Mouse (Mus musculus): Measurements from ENCODE around the gene Xrn1. TPM values are rescaled to one million over a fixed set of nuclear protein-coding genes. Genes with fewer than 3 reads are reported as not detected.

Xrn1 gene
- polyA plus RNA-seq, 1 experiment from 2014 or later: 20.7 TPM

Other genes with a start within 250 kb of the Xrn1 start
- 11.8 and 12.3 TPM in 2 replicates for gene Trpc1, start 204.4 kb upstream of the Xrn1 start, polyA plus RNA-seq (2014; fragmentation: Nextera tagmentation; extraction: Ambion mirVana)
- gene Pls1, start 109.4 kb upstream of the Xrn1 start, polyA plus RNA-seq (2014; fragmentation: Nextera tagmentation; extraction: Ambion mirVana): 2.9 and 4.1 TPM in 2 replicates
- gene Atr, start 97.2 kb upstream of the Xrn1 start, polyA plus RNA-seq (2014; fragmentation: Nextera tagmentation; extraction: Ambion mirVana): 13.0 and 15.0 TPM in 2 replicates
- gene Gk5, start 164.6 kb downstream of the Xrn1 start, polyA plus RNA-seq (2014; fragmentation: Nextera tagmentation; extraction: Ambion mirVana): 3.2 and 3.7 TPM in 2 replicates
- gene Tfdp2, start 241.5 kb downstream of the Xrn1 start, polyA plus RNA-seq (2014; fragmentation: Nextera tagmentation; extraction: Ambion mirVana): 21.1 and 24.4 TPM in 2 replicates

Data from hindbrain, embryonic 14.5 days (tissue).